Mouse (Mus musculus) kidney, adult 2 months (tissue): ENCODE data around the gene Gm45716. TPM values are rescaled to one million over a fixed set of nuclear protein-coding genes. Genes with fewer than 3 reads are reported as not detected.

Experiments used
- DNase-seq: peaks from one replicate; pipeline ENCODE4 v3.0.0; 2021
- H3K27ac ChIP-seq: fragments of 200-500 bp; 2 replicates; pipeline ENCODE4 v1.5.1; 2012; ENCODE audit warnings: low read depth, low read length, control low read depth, inconsistent platforms; ENCODE audit not compliant: insufficient read depth
- H3K27me3 ChIP-seq: fragments of 200-500 bp; replicated peaks from 2 replicates; pipeline ENCODE4 v1.6.1; 2012; ENCODE audit warnings: mild to moderate bottlenecking, moderate library complexity, low read length, inconsistent platforms; ENCODE audit not compliant: control insufficient read depth, insufficient read depth
- H3K36me3 ChIP-seq: fragments of 200-500 bp; 2 replicates; pipeline ENCODE4 v1.6.1; 2012; ENCODE audit warnings: mild to moderate bottlenecking, moderate library complexity, low read length, inconsistent platforms; ENCODE audit not compliant: control insufficient read depth, insufficient read depth
- H3K4me1 ChIP-seq: fragments of 200-500 bp; 2 replicates; pipeline ENCODE4 v1.6.1; 2011; ENCODE audit warnings: low read length; ENCODE audit not compliant: control insufficient read depth, insufficient read depth
- H3K4me3 ChIP-seq: fragments of 200-500 bp; 2 replicates; pipeline ENCODE4 v1.5.1; 2011; ENCODE audit warnings: mild to moderate bottlenecking, low read depth, low read length, control low read depth; ENCODE audit not compliant: insufficient read depth
- CTCF ChIP-seq: fragments of 200-500 bp; conservative IDR thresholded peaks from 2 replicates; pipeline ENCODE4 v1.5.1; 2011; ENCODE audit warnings: low read depth, mild to moderate bottlenecking, control low read depth, low read length, moderate library complexity, mixed read lengths; ENCODE audit not compliant: insufficient read depth, insufficient read length
- POLR2A ChIP-seq: fragments of 200-500 bp; IDR thresholded peaks from one replicate; pipeline ENCODE4 v1.6.1; 2011; ENCODE audit warnings: low read depth, low read length, control low read depth
- WGBS: fragments of 180-500 bp; shearing (Covaris S2); methylation state at CpG from one replicate; pipeline ENCODE4 v1.1.7; 2018; 5-methylcytosine and 5-hydroxymethylcytosine counted together
- polyA plus RNA-seq: library from polyadenylated mRNA; depleted of rRNA; stranded (reverse); fragments of >200 nt; gene quantifications from 2 replicates; pipeline ENCODE4 v1.2.3, GENCODE M21; 2012; rRNA removed

Gm45716 gene
- 2.5 and 2.8 TPM in 2 replicates for polyA plus RNA-seq

DNA sequence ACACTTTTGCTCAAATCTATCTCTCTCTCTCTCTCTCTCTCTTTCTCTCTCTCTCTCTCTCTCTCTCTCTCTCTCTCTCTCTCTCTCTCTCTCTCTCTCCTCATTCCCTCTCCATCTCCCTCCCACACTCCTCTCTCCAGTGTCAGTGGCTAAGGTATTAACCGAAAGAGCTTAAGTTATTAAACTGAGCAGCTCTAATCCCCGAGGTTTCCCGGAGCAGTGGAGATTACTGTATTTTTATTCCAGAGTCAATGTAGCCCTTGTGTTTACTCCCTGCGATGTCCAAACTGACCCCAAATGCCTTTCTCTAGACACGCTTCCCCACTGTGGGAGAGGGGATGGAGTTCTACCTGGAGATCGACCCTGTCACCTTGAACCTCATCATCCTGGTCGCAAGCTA, at the start of gene Gm45716:
Gm45716 (plus strand) TSS at position 243 of the 400 bp plus-strand sequence.
- H3K4me3 ChIP-seq, result no peak within 1 kb of the TSS
- no peak for TF ChIP-seq POLR2A
- TF ChIP-seq CTCF, result no peak
- no peak for DNase-seq
- H3K27ac ChIP-seq, result no peak within 1 kb of the TSS
- H3K4me1 ChIP-seq, result no peaks in the 10 kb centered on the region
- 84% methylated on average over 7 of the region's 7 CpGs for WGBS
- H3K27me3 ChIP-seq, result no peaks in the 10 kb centered on the region
- H3K36me3 ChIP-seq, result no peaks in the 10 kb centered on the region

GRCm38 (mm10) chr11:90142393-90142792, 45.1 kb upstream of the Gm45716 start:
- WGBS, result 42% methylated on average over 4 of the region's 4 CpGs
- peak; percentile 20 for DNase-seq
- Histone ChIP-seq H3K36me3 (no peaks in the 10 kb centered on the region), H3K4me1 (no peaks in the 10 kb centered on the region), H3K27me3 (no peaks in the 10 kb centered on the region), H3K4me3 (no peak overlapping the region), H3K27ac (no peak overlapping the region)
- TF ChIP-seq POLR2A, result no peak
- TF ChIP-seq CTCF, result no peak

- 46% methylated on average over 4 of the region's 4 CpGs for WGBS
- DNase-seq, result no peak
- Histone ChIP-seq H3K4me1 (no peaks in the 10 kb centered on the region), H3K4me3 (no peak overlapping the region), H3K27ac (no peak overlapping the region), H3K36me3 (no peaks in the 10 kb centered on the region), H3K27me3 (no peaks in the 10 kb centered on the region)
- no peak for TF ChIP-seq POLR2A
- no peak for TF ChIP-seq CTCF
Observed at GRCm38 (mm10) chr11:90142936-90143335, 44.5 kb upstream of the Gm45716 start.

DNA sequence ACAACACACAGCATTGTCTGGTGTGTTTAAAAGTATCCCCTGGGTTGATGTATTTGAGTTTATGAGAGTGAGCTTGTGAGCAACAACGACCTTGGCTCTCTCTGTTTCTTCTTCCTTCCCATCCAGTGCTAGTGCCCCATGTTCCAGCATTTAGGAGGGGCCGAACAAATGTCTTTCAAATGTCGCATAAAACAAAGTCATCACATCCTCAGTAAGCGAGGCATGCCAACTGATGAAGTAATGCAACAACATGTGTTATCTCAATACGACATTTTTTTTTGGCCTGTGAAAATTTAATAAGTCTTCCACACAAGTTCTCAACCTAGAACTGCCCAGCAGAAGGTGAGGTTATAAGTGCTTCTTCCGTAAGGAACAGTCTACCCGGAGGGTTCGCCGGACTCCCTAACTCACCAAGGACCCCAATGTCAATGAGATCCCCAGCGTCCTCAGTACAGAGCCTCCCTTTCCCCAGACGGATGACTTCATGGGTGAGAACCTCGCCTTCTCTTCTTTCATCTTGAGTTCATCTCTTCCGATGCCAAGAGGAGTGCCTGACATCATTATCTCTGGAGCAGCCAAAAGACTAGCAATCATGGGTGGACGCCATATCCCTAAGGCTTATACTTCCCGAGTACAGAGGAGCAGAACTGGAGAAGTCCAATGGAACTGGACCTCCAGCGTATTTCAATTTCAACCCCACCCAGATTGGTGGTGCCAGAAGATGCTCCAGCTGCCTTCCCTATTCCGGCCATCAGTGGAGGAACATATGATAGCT, 41.2 kb upstream of the Gm45716 start:
- no peak overlapping the region for H3K4me3 ChIP-seq
- TF ChIP-seq CTCF (no peak), POLR2A (no peak)
- H3K27ac ChIP-seq, result no peak overlapping the region
- no peaks in the 10 kb centered on the region for H3K36me3 ChIP-seq
- no peaks in the 10 kb centered on the region for H3K4me1 ChIP-seq
- no peaks in the 10 kb centered on the region for H3K27me3 ChIP-seq
- 94% methylated on average over 17 of the region's 17 CpGs for WGBS
- no peak for DNase-seq

GRCm38 (mm10) chr11:90155066-90155465, 32.4 kb upstream of the Gm45716 start:
- no peak for TF ChIP-seq POLR2A
- TF ChIP-seq CTCF, result no peak
- H3K4me3 ChIP-seq, result no peak overlapping the region
- H3K27me3 ChIP-seq, result no peaks in the 10 kb centered on the region
- WGBS, result 23% methylated on average over 5 of the region's 5 CpGs
- no peaks in the 10 kb centered on the region for H3K36me3 ChIP-seq
- no peak overlapping the region for H3K27ac ChIP-seq
- DNase-seq, result no peak
- no peaks in the 10 kb centered on the region for H3K4me1 ChIP-seq

DNA sequence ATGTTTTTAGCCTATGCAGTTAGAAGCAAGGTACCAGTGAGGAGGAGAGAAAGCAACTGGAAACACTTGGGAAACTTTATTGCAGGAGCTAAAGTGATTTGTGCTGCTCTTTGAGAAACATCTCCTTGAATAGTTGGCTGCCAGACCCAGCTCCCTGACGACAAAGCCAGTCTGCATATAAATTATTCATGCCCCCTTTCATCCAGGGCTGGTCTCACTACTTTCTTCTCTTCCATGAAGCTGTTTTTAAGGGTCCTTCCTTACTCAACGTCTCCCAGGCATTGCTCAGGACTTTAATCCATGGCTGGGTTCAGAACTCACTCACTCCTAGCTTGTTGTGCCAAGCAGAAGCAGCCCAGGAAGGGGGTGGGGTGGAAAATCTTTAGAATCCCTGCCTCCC, 32.0 kb upstream of the Gm45716 start:
- Histone ChIP-seq H3K4me3 (no peak overlapping the region), H3K27ac (no peak overlapping the region), H3K4me1 (no peaks in the 10 kb centered on the region), H3K36me3 (no peaks in the 10 kb centered on the region), H3K27me3 (no peaks in the 10 kb centered on the region)
- TF ChIP-seq POLR2A (no peak), CTCF (no peak)
- no peak for DNase-seq
- 9% methylated on average over 2 of the region's 2 CpGs for WGBS

DNA sequence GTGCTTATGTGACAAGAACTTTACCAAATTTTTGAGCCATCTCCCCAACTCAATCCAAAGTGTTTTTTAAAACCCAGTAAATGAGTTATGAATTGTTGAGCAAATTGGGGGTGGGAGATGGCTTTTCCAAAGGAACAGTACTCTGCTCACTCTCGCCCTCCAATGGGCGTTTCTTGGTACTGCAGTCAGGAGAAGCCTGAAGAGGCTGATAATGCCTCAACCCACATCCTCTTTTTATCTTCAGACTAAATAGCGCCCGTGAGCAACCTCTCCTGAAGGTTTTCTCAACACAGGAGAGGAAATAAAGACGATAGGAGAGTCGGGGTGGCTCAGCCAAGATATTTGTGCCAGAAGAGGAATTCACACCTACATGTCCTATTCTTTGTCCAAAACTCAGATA, 19.7 kb upstream of the Gm45716 start:
- no peaks in the 10 kb centered on the region for H3K27me3 ChIP-seq
- H3K36me3 ChIP-seq, result no peaks in the 10 kb centered on the region
- DNase-seq, result no peak
- no peaks in the 10 kb centered on the region for H3K4me1 ChIP-seq
- H3K4me3 ChIP-seq, result no peak overlapping the region
- no peak overlapping the region for H3K27ac ChIP-seq
- WGBS, result 39% methylated on average over 6 of the region's 6 CpGs
- peak; percentile 52 for TF ChIP-seq CTCF
- no peak for TF ChIP-seq POLR2A

DNA sequence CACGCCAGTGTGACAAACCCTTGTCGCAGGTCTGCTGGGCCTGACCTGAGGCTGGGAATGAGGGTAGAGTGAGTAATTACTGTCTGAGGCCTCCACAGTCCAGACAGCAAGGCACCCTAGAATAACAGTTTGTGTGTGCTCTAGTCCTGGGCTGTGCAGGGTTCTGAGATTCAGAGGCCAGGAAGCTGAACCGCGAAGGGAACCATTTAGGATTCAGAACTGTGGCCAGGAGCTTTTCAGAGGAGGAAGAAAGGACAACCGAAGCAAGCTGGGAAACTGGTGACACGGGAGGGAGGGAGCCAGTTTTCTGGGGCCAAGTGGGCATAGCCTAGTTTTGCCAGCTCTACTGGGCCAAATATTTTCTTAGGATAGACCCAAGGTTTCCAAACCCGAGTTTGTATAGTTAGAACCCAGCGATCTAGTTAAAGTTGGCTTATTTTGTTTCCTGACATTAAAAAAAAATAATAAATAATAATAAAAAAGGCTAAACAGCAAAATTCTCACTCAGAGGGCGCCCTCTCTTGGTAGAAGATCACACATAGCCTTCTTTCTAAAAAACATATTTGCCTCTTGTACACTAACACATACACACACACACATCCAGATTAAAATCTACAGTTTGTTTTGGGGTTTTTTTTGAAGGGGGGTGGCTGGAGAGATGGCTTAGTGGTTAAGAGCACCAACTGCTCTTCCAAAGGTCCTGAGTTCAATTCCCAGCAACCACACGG, 19.0 kb upstream of the Gm45716 start:
- no peak for DNase-seq
- Histone ChIP-seq H3K27ac (no peak overlapping the region), H3K4me1 (no peaks in the 10 kb centered on the region), H3K4me3 (no peak overlapping the region), H3K27me3 (no peaks in the 10 kb centered on the region), H3K36me3 (no peaks in the 10 kb centered on the region)
- 88% methylated on average over 10 of the region's 10 CpGs for WGBS
- no peak for TF ChIP-seq CTCF
- TF ChIP-seq POLR2A, result no peak
